16 mouse cellular contexts compared by ENCODE assay signal in the genomic region with DNA sequence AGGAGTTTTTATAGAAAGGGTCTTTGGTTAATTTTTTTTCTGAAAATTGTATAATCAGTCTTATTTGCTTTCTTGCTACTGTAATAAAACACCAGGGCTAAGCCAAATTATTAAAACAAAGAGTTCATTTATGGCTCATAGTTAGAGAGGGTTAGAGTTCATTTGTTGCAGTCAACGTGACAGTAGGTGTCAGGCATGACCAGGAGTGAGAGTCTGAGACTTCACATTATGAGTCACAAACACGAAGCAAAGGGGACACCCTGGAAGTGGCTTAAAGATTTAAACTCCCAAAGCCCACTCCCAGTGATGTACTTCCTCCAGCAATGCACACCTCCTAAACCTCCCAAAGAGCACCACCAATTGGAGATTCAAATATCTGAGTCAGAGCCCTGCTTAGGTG.
"Had no signal": no experiment of that assay in that cellular context is flagged by ENCODE, and none has a peak within 500 bp of the region (broad histone marks: within the 10 kb centered on the region; RNA-seq: fewer than 3 reads in every experiment).

No protein-coding gene starts in this region.

- H3K4me3 ChIP-seq: neural tube, embryonic 13.5 days; neural tube, embryonic 15.5 days; stomach, embryonic 15.5 days had no signal

- H3K9ac ChIP-seq: neural tube, embryonic 13.5 days; neural tube, embryonic 15.5 days; stomach, embryonic 15.5 days had no signal

- H3K27me3 ChIP-seq: neural tube, embryonic 13.5 days; stomach, embryonic 15.5 days had no signal

- H3K36me3 ChIP-seq: neural tube, embryonic 13.5 days; neural tube, embryonic 15.5 days; stomach, embryonic 15.5 days had no signal

- H3K4me1 ChIP-seq: stomach, embryonic 15.5 days had no signal

- H3K27ac ChIP-seq: neural tube, embryonic 13.5 days; neural tube, embryonic 15.5 days; stomach, embryonic 15.5 days; stomach, postnatal 0 days had no signal

- H3K4me2 ChIP-seq: neural tube, embryonic 13.5 days; neural tube, embryonic 15.5 days; stomach, embryonic 15.5 days had no signal

- DNase-seq: retina, postnatal 1 day; right cerebral cortex, adult 18-20 months; right cerebral cortex, postnatal 14 days; right cerebral cortex, postnatal 25 days; right cerebral cortex, postnatal 4 days; spleen, adult 18-20 months; thymus, adult 18-20 months; thymus, adult 2 months; thymus, postnatal 14 days; thymus, postnatal 25 days; thymus, postnatal 36 days; thymus, postnatal 4 days had no signal

- H3K9me3 ChIP-seq: neural tube, embryonic 13.5 days; neural tube, embryonic 15.5 days; stomach, embryonic 15.5 days had no signal
